Mouse (Mus musculus) gastrocnemius, postnatal 14 days (tissue): ENCODE measurements around the gene Snx10. TPM values are rescaled to one million over a fixed set of nuclear protein-coding genes. Genes with fewer than 3 reads are reported as not detected.

Source experiments
- DNase-seq: peaks from one replicate; pipeline ENCODE4 v3.0.0; 2021; ENCODE audit warnings: mixed read lengths
- intact Hi-C: fragments of 180-260 bp; cut with DNase I; formaldehyde crosslinking; loops from one replicate; pipeline ENCODE4 v1.15.1; 2025; ENCODE audit warnings: low total_unique reads
- total RNA-seq, 2 experiments: library from RNA; stranded (reverse); gene quantifications; 2 replicates each; pipeline ENCODE4 v1.2.3; 2021

Gene Snx10
- total RNA-seq, 2 experiments from 2014 or later: 5.2 to 5.3 TPM

DNA sequence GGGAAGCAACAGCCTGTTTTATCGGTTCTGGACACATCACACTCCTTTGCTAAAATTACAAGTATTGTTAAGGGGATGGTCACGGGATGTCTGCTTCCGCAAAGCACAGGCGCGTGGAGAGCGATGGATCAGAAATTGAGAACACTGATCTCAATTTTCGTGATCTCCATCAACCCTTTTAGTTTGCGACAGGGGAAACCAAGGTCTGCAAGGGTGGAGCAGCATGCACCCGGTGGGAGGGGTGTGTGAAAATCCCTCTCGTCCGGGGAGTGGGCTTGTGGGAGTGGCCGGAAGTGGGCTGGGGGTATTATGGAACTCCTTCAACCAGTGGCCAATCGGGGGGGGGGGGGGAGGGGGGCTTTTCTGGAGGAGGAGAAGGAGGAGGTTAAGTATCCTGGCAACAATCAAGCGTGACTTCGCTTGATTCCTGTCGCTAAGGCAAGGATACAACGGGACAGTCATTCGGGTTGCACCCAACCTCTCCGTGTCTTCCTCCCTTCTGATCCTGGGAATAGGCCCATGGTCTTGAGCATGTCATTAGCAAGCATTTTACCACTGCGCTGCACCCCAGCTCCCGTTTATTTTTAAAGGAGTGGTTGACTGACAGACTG is 725 bp downstream of the Snx10 start:
- DNase-seq: no peak
- intact Hi-C loops: no loop called here

DNA sequence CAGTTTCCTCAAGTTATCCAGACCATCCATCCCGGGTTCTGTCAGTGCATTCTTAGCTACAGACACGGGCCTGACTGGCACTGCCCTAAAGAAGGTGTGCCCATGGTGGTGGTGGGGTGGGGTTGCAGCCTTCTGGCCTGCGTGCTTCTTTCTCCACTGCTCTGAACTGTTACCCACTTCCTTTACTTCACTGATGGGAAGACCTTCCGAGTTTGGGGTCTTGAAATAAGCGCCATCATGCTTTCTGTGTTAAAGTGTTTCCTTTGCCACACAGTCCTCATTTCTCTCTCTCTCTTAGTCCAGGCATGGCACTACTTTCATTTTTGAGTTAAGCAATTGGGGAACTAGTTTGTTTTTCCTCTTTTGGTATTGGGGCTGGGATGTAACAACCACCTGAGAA is 1.3 kb downstream of the Snx10 start:
- DNase-seq: no peak
- intact Hi-C loops: no loop called here

DNA sequence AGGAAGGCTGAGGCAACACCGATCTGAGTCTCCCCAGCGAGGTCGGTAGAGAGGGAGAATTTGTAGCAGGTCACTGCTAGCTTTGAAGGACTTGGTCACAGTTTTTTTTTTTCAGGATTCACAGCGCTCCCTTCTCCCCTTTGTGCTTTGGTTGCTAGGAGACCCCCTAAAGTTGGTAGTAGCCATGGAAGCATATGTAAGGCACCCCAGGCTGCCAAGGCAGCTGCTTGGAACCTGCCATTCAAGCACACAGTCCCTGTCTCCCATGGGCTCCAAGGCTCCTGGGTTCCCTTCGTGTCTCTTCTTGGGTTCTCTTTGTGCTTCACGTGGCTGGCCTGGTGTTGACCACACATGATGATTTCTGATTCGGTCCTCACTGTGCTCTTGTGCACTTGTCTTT is 5.8 kb downstream of the Snx10 start:
- no peak for DNase-seq
- intact Hi-C loops: no loop called here

DNA sequence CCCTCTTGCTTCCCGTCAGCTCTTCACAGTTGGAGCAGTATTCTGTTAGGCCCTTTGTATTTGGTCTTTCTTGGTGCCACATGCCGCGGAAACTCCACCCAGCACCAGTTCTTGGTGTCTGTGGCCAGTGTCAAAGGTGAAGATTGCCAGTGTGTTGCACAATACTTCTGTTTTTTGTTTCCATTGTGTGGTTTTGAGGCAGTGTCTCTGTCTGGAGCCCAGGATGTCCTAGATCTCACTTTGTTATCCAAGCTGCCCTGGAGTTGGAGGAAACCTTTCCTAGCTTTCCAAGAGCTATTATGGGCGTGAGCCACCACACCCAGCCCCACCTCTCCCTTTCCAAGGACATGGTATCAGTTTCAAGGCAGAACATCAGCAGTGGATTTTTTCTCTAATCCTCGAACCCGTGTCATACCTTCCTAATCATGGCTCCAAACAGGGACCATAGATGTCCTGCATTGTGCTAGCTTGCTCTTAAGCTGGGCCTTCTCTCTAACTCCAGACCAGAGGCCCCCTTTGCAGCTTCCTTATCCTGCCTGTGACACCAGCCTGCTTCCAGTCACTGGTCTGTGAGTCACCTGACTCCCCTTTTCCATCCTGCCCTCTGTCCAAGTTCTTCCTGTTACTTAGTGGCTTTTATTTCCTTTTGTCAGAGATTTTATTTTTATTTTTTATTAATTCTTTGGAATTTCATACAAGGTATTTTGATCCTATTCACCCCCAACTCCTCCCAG is 9.9 kb downstream of the Snx10 start:
- intact Hi-C loops: no loop called here
- DNase-seq: no peak

DNA sequence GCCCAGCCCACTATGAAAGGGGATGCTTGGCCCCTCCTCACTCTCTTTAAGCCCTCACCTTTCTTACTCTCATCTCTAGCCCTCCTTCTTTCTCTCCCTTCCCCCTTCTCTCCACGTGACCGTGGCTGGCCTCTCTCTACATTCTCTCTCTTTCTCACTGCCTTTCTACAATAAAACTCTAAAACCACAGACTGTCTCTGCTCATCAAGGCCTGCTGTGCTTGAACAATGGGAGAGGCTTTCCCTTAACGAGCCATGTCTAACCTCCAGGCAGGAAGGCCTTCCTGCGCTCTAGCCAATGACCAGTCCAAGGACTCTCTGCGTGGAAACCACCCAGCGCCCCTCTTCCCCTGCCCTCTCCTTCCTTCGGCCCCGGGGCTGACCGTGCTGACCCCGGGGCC is 11.9 kb downstream of the Snx10 start:
- intact Hi-C loops: no loop called here
- DNase-seq: no peak

DNA sequence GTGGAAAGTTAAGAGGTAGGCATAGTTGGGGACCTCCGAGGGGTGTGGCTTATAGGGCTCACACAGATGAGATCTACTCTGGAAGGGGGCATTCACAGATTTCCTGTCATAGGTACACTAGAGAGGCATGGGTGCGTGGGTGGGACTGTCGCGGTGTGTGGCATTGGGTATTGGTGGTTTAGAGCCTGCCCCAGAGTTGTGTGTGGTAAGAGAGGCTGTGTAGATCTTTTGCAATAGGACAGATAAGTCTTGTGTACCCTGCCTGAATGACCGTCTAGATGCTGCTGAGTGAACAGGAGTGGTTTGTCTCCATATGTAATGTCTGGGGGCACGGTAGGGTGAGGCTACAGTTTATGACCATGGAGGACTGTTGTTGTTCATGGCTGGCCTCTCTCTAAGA is 16.8 kb downstream of the Snx10 start:
- intact Hi-C loops: no loop called here
- no peak for DNase-seq

DNA sequence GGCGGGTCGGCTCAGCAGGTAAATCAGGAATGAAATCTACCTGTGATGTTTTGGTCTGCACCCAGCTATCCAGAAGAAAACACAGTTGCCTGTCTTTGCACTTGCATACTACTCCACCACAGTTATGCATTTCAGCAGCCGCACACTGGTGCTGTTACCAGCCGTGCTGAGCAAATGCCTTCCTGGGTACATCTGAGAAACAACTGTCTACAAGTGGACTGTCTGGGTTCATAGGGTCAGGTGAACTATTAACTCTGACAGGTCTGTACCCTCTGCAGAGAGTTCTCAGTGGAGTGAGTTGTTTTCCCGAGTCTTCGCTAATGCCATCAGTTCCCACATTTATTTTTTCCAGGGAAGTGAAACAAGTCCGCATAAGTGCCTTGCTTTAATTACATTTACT is 17.7 kb downstream of the Snx10 start:
- intact Hi-C loops: no loop called here
- no peak for DNase-seq

DNA sequence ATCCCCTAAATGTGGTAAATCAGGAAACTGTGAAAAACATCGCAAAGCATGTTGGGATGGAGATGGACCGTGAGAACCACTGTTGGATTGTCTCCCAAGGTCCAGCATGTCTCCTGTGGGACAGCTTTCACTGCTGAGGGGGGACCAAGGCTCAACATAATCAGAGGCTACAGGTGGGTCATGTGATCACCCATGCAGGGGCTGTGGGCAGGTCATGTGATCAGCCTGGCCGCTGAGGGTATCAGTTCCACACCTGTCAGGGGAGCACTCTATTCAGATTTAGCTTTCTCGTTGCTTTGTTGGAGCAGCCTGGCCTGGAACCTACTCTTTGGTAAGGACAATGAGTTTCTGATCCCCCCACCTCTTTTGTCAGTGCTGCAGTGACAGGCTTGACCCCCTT is 18.4 kb downstream of the Snx10 start:
- no peak for DNase-seq
- intact Hi-C loops: no loop called here

DNA sequence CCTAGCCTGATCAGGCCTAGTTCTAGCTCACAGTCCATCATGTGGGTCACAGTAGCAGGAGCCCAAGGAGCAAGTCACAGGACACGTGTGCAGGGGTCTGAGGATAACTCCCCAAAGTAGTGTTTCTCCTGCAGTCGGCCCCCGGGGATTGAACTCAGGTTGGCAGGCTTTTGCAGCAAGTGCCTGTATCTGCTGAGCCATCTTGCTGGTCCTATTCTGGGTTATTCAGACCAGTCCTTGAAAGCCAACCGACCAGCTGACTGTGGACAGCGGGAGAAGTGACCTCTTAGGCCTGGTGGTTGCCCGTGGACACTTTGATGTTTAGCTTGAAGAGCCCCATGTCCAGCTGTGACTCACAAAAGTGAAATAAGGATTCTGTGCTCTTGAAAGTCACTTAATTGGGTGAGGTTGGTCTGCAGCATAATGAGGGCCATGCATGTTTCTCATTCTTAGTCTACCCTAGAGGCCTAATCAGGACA is 20.0 kb downstream of the Snx10 start:
- intact Hi-C loops: no loop called here
- DNase-seq: no peak

DNA sequence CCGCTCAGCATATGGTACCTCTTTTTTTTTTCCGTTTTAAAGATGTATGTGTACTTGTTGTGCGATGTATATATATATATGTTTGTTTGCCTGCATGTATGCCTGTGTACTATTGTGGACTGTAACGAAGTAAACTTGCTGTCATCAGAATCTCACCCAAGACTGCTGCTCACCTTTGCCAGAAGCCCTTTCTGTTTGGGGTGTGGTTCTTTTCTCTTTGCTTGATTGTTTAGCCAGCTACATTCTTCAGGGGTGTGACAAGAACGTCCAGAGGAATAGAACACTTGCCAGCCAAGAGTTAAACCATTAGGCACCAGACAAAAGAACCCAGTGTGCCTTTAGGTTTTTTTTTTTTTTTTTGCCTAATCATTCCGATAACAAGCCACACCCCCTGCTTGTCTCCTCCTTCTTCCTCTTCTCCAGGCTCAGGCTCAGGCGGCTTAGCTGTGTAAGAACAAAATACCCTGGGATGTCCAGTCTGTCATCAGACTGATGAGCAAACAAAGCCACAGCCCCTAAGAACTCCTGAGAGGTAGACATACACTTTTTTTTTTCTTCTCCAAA is 20.5 kb downstream of the Snx10 start:
- no peak for DNase-seq
- intact Hi-C loops: no loop called here

DNA sequence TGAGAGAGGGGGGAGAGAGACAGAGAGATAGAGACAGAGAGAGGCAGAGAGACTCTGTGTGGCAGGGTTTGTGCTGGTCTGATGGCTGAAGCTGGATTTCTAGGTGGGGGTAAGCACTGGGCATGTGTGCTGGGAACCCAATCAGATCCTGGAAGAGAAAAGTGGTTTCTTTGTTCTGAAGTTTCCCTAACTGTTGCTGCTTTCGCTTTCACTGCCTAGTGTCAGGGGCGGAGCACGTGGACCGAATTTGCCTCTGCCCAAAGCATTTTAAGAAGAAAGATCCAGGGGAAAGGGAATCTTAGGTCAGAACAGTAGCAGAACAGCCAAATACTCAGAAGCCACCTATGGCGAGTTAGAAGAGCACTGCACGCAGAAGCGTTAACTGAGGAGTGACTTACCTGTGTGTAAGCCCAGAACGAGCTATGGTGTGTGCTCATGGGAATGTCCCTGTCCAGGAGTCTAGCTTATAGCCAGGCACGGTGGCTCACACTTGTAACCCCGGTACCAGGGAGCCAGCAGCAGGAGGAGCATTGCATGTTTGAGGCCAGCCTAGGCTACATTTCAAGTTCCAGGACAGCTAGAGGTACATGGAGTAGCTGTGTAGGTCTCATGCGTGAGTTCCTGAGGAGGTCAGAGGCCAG is 21.6 kb downstream of the Snx10 start:
- intact Hi-C loops: no loop called here
- peak; percentile 22 for DNase-seq

DNA sequence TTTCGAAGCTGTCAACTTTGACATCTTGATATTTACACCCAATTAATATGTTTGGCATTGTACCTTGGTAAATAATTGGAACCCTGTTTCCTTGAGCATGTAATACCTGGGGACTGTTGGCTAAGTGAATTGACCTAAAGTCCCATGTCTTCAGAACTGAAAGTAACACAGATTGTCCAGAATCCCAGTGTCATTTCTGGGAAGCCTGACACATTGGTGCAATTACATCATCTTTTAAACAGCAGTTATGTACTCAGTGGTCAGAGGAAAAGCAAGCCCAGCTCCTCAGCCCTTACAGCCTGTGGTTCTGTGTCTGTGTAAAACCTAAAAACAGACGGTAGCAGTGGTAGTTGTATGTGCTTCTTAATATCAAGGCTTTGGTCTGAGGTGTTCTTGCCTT is 22.4 kb downstream of the Snx10 start:
- intact Hi-C loops: no loop called here
- DNase-seq: no peak

DNA sequence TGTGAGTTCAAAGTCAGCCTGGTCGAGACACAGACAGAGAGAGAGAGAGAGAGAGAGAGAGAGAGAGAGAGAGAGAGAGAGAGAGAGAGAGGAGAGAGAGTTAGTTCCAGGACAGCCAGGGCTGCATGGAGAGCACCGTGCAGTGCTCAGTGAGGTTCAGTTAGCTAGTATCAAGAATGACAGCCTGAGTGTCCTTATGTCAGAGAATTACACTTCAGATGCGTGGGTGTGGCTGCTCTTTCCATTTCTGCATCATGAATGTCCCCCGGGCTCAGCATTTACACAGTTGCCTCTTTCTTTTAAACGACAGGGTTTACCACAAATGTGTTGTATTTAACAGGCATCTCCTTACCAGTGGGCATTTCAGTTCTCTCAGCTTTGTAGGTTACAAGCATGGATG is 25.1 kb downstream of the Snx10 start:
- DNase-seq: no peak

DNA sequence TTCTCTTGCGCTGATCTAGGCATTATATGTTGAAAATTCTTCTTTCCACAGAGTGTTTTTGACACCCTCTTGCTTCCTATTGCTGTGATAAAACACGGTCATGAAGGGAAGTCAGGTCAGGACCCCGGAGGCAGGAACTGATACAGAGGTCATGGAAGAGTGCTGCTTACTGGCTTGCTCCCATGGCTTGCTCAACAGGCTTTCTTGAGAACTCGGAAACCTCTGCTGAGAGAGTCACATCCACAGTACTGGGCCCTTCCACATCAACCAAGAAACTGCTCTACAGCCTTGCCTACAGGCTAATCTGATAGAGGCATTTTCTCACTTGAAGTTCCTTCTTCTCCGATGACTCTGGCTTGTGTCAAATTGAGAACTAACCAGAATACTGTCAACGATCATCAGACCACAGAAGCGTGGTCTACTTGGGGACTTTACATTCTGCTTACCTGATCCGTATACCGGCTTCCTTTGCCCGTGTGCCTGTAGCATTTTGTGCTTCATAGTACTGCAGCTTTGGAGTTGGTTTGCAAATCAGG is 27.6 kb downstream of the Snx10 start:
- intact Hi-C loops: no loop called here
- no peak for DNase-seq

More for the DNA sequence above, 25.1 kb downstream of the Snx10 start:
- intact Hi-C loops: no loop called here

DNA sequence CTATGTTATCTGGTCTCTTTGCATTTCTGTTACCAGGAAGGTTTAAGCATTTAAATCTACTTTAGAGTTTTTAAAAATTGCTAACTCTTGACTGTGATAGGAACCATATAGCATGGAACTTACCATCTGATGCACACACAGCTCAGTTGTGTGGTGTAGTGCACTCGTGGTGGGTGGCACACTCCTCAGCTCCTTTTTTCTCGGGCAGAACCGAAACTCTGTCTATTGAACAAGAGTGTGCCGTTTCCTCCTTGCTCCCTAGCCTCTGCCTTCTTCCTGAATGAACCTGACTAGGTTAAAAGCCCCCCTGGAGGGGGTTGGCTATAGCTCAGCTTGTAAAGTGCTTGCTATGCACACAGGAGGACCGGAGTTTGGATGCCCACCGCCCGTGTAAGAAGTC is 32.9 kb downstream of the Snx10 start:
- intact Hi-C loops: no loop called here
- no peak for DNase-seq

DNA sequence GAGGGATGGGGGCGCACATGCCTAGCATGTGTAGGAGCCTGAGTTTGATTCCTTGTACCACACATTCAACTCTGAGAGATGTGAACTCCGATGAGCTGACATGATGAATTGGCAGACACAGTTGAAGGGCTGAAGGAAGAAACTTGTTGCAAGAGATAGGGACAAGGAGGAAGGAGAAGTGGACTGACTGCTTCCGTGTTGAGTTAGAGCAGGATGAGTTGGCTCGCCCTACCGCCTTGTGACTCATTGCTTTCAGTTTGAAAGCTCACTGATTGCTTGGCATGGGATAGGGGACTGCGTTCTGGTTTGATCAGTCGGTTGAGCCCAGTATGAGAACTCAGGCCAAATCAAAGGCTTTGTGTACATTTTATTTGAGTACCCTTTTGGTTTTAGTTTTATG is 34.6 kb downstream of the Snx10 start:
- intact Hi-C loops: no loop called here
- no peak for DNase-seq

DNA sequence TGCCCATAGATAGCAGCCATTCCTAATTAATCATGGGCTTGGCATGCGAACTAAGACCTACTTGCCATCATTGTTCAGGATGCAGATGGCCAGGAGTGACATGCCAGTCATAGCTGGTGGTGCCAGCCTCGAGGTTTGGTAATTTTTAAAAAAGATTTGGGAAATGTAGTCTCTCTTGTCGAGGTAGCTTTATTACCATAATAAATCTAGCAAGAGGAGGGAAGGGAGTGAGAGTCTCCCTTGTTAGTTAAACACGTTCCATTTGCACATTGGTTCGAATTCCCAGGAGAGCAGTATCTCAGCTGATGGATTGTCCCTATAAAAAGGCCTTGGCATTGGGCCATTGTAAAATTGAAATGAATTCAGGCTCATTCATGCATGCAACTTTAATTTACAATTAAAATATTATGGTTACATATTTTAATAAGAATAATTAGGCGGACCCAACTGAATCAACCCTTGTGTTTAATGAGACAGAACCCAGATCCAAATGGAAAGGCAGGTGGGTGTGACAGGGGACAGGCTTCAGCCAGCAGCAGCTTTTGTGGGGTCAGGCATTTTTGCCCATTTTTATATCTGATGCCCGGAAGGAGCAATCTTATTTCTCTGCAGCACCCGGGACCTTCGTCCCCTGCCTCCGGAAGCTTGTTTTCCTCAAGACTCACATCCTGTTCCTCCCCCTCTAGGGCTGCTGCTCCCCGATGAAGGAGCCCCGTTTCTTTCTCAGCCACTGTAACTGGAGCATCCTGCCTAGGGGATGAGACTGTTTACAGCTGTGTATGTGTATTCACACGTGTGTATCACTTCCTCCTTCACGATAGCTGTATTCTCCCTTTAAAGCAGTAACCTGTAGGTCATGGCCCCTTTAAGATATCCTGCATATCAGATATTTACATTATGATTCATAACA is 43.3 kb downstream of the Snx10 start:
- intact Hi-C loops: no loop called here
- no peak for DNase-seq

DNA sequence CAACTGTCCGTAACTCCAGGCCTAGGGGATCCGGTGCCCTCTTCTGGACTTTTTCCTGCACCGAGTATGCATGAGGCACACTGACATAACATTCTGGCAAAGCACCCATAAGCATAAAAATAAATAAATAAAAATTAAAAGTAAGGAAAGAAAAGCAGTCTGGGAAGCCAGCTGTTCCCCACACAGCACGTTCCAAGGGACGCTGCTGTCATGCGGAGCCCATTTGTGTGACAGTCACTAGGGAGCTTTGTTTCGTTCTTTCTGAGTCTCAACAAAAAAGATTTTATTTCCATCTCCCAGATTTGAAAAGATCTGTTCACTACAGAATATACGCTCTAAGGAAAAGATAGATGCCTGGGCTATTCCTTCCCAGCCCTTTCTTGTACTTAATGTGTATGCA is 45.4 kb downstream of the Snx10 start:
- intact Hi-C loops: no loop called here
- DNase-seq: no peak

DNA sequence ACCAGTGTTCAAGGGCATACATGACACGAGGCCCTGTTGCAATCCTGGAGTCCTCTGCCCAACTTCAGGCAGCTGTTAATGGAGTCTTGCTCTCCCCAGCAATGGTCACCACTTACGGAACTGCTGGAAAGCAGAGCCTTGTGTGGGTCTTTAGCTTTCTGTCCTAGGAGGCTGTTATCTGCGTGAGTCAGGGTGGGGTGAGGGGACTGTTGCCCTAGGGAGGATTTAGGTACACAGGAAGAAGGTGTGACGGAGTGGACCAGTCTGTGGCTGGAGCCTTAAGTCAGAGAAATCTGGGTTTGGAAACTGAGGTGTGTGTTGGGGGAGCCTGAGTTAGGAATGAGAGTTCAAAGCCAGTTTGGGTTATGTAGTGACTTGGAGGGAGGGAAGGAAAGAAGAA is 49.4 kb downstream of the Snx10 start:
- DNase-seq: no peak
- intact Hi-C loops: loop anchor here (10.0 kb wide), 1 partner anchor 58 kb away; no protein-coding TSS in a partner anchor
